ENCODE assay signal across 9 mouse cellular contexts in the genomic region with DNA sequence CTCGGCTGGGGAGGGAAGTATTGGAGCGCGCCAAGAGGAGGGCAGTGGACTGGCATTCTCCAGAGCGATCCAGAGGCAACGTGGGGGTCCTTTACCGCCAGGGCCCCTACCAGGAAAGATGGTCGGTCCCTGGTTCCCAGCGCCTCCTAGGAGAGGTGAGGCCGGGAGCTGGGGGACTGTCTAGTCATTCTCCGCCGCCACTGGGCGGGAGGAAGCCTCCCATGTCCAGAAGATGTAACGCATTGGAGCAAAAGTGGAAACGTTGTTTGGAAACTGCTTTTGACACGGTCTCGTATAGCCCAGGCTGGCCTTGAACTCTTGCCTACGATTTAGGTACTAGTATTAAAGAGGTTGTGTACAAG. TPM values are rescaled to one million over a fixed set of nuclear protein-coding genes. Genes with fewer than 3 reads are reported as not detected.
DNase-seq lines count a peak whose midpoint lies in the region; ATAC-seq and TF ChIP-seq lines count a peak whose summit lies in the region.
"Had no signal": no experiment of that assay in that cellular context is flagged by ENCODE, and none has a peak within 500 bp of the region (broad histone marks: within the 10 kb centered on the region; RNA-seq: fewer than 3 reads in every experiment).

No protein-coding gene starts in this region.

- peak overlapping the region; percentile 84 for H3K27ac ChIP-seq in lung, embryonic 15.5 days
- peak overlapping the region; percentile 80 for H3K27ac ChIP-seq in embryonic facial prominence, embryonic 15.5 days (replicated peaks)
- peak overlapping the region; percentile 86 for H3K27ac ChIP-seq in limb, embryonic 15.5 days
- H3K27ac ChIP-seq in small intestine, adult 2 months (ENCODE audit: insufficient read depth, low read depth, low read length), result peak overlapping the region; percentile 19; the same call in 1 of the 2 replicates

- peak overlapping the region; percentile 66 for H3K9ac ChIP-seq in lung, embryonic 15.5 days
- peak overlapping the region; percentile 42 for H3K9ac ChIP-seq in embryonic facial prominence, embryonic 15.5 days
- H3K9ac ChIP-seq in limb, embryonic 15.5 days, result peak overlapping the region; percentile 76

- WGBS in lung, embryonic 15.5 days, result 2% methylated on average over 17 of the region's 17 CpGs
- WGBS in embryonic facial prominence, embryonic 15.5 days, result 2% methylated on average over 17 of the region's 17 CpGs
- 3% methylated on average over 17 of the region's 17 CpGs for WGBS in limb, embryonic 15.5 days
- 2% methylated on average over 17 of the region's 17 CpGs for WGBS in small intestine, adult 2 months

- no peaks in the 10 kb centered on the region for H3K9me3 ChIP-seq in lung, embryonic 15.5 days
- H3K9me3 ChIP-seq in embryonic facial prominence, embryonic 15.5 days (replicated peaks), result no peaks in the 10 kb centered on the region
- H3K9me3 ChIP-seq in limb, embryonic 15.5 days, result no peaks in the 10 kb centered on the region

- intact Hi-C loops in left cerebral cortex, postnatal 14 days (cut with DNase I), result no loop called here

- TF ChIP-seq CTCF in small intestine, adult 2 months (IDR thresholded peaks at IDR 0.05; ENCODE audit: extremely low read depth, insufficient read length, insufficient replicate concordance, low read depth, low read length), result no peak

- H3K36me3 ChIP-seq in lung, embryonic 15.5 days, result no peaks in the 10 kb centered on the region
- H3K36me3 ChIP-seq in embryonic facial prominence, embryonic 15.5 days, result no peaks in the 10 kb centered on the region
- H3K36me3 ChIP-seq in limb, embryonic 15.5 days, result no peaks in the 10 kb centered on the region
- peaks cover 4% of the 10 kb centered on the region; the same call in 1 of the 2 replicates for H3K36me3 ChIP-seq in small intestine, adult 2 months (ENCODE audit: control insufficient read depth, insufficient read depth, low read length)

- H3K4me2 ChIP-seq in lung, embryonic 15.5 days, result peak overlapping the region; percentile 76
- H3K4me2 ChIP-seq in embryonic facial prominence, embryonic 15.5 days (replicated peaks), result peak overlapping the region; percentile 82
- peak overlapping the region; percentile 85 for H3K4me2 ChIP-seq in limb, embryonic 15.5 days

- peak overlapping the region; percentile 67 for H3K4me3 ChIP-seq in lung, embryonic 15.5 days
- H3K4me3 ChIP-seq in embryonic facial prominence, embryonic 15.5 days (replicated peaks), result peak overlapping the region; percentile 60
- H3K4me3 ChIP-seq in limb, embryonic 15.5 days, result peak overlapping the region; percentile 73
- peak overlapping the region; percentile 97 for H3K4me3 ChIP-seq in small intestine, adult 2 months (ENCODE audit: low read depth, low read length)

- TF ChIP-seq POLR2A in small intestine, adult 2 months (IDR thresholded peaks at IDR 0.05; ENCODE audit: low read depth, low read length), result no peak

- H3K4me1 ChIP-seq in lung, embryonic 15.5 days, result peaks cover 26% of the 10 kb centered on the region
- H3K4me1 ChIP-seq in embryonic facial prominence, embryonic 15.5 days, result peaks cover 28% of the 10 kb centered on the region
- H3K4me1 ChIP-seq in limb, embryonic 15.5 days, result peaks cover 23% of the 10 kb centered on the region
- H3K4me1 ChIP-seq in small intestine, adult 2 months (ENCODE audit: control insufficient read depth, insufficient read depth, insufficient read length, low read length), result peaks cover 8% of the 10 kb centered on the region; the same call in 1 of the 2 replicates

- DNase-seq in lung, adult 18-20 months, result no peak
- DNase-seq in thymus, postnatal 4 days, result no peak
- DNase-seq in left cerebral cortex, postnatal 14 days (ENCODE audit: low spot score in 2 of 2), result no peak
- no peak for DNase-seq in gastrocnemius, adult 18-20 months (ENCODE audit: low spot score)

- no peaks in the 10 kb centered on the region for H3K27me3 ChIP-seq in lung, embryonic 15.5 days
- H3K27me3 ChIP-seq in embryonic facial prominence, embryonic 15.5 days, result no peaks in the 10 kb centered on the region
- no peaks in the 10 kb centered on the region for H3K27me3 ChIP-seq in limb, embryonic 15.5 days
- no peaks in the 10 kb centered on the region for H3K27me3 ChIP-seq in small intestine, adult 2 months (ENCODE audit: control insufficient read depth, insufficient read depth, low read length)

- no peak; the same call in 1 of the 2 replicates for ATAC-seq in lung, embryonic 15.5 days (ENCODE audit: borderline replicate concordance, extremely low read depth, low FRiP score, low TSS enrichment)
- ATAC-seq in embryonic facial prominence, embryonic 15.5 days (ENCODE audit: insufficient number of reproducible peaks, low FRiP score, low TSS enrichment, low read depth), result peak; percentile 5; the same call in 1 of the 2 replicates
- ATAC-seq in limb, embryonic 15.5 days (ENCODE audit: insufficient number of reproducible peaks, low FRiP score, low TSS enrichment, low read depth), result no peak; the same call in 1 of the 2 replicates

RNA-seq across cellular contexts. Expression of a gene that starts 0.5 kb away (rescaled TPM):
- polyA plus RNA-seq in lung, embryonic 15.5 days (2015; fragmentation: Nextera tagmentation; extraction: Ambion mirVana), result 39.3 and 41.2 TPM in 2 replicates
- polyA plus RNA-seq in embryonic facial prominence, embryonic 15.5 days (2015; fragmentation: Nextera tagmentation; extraction: Ambion mirVana), result 40.9 and 44.8 TPM in 2 replicates
- polyA plus RNA-seq in limb, embryonic 15.5 days (2015; fragmentation: Nextera tagmentation; extraction: Ambion mirVana), result 39.4 and 41.2 TPM in 2 replicates
- polyA plus RNA-seq in small intestine, adult 2 months (2012; rRNA removed), result 2.7 and 4.3 TPM in 2 replicates
- 1 to 10 TPM; 3.9 to 4.5 TPM for total RNA-seq in left cerebral cortex, postnatal 14 days (2021)
- 10 to 100 TPM; 16.4 to 19.3 TPM for total RNA-seq in gastrocnemius, adult 18-20 months (2021)

RNA-seq across cellular contexts. Expression of a gene that starts 0.6 kb away (rescaled TPM):
- 59.6 and 61.2 TPM in 2 replicates for polyA plus RNA-seq in lung, embryonic 15.5 days (2015; fragmentation: Nextera tagmentation; extraction: Ambion mirVana)
- polyA plus RNA-seq in embryonic facial prominence, embryonic 15.5 days (2015; fragmentation: Nextera tagmentation; extraction: Ambion mirVana), result 49.8 and 52.4 TPM in 2 replicates
- polyA plus RNA-seq in limb, embryonic 15.5 days (2015; fragmentation: Nextera tagmentation; extraction: Ambion mirVana), result 46.0 and 46.3 TPM in 2 replicates
- 24.8 and 37.7 TPM in 2 replicates for polyA plus RNA-seq in small intestine, adult 2 months (2012; rRNA removed)
- total RNA-seq in left cerebral cortex, postnatal 14 days (2021), result 10 to 100 TPM; 14.1 to 16.8 TPM
- 1 to 10 TPM; 6.0 to 8.2 TPM for total RNA-seq in gastrocnemius, adult 18-20 months (2021)

RNA-seq across cellular contexts. Expression of a gene that starts 19.7 kb away (rescaled TPM):
- polyA plus RNA-seq in lung, embryonic 15.5 days (2015; fragmentation: Nextera tagmentation; extraction: Ambion mirVana), result 2.1 and 2.5 TPM in 2 replicates
- 7.4 and 14.7 TPM in 2 replicates for polyA plus RNA-seq in embryonic facial prominence, embryonic 15.5 days (2015; fragmentation: Nextera tagmentation; extraction: Ambion mirVana)
- polyA plus RNA-seq in limb, embryonic 15.5 days (2015; fragmentation: Nextera tagmentation; extraction: Ambion mirVana), result not detected in 2 replicates
- polyA plus RNA-seq in small intestine, adult 2 months (2012; rRNA removed), result not detected in 2 replicates
- not detected for total RNA-seq in left cerebral cortex, postnatal 14 days (2021)
- not detected for total RNA-seq in gastrocnemius, adult 18-20 months (2021)
- total RNA-seq: common myeloid progenitor, adult 5-6 weeks had no signal

RNA-seq across cellular contexts. Expression of a gene that starts 27.5 kb away (rescaled TPM):
- polyA plus RNA-seq in lung, embryonic 15.5 days (2015; fragmentation: Nextera tagmentation; extraction: Ambion mirVana), result 0.30 TPM in 1 of 2 replicates, not detected in the other
- polyA plus RNA-seq in embryonic facial prominence, embryonic 15.5 days (2015; fragmentation: Nextera tagmentation; extraction: Ambion mirVana), result 0.50 and 0.57 TPM in 2 replicates
- not detected in 2 replicates for polyA plus RNA-seq in limb, embryonic 15.5 days (2015; fragmentation: Nextera tagmentation; extraction: Ambion mirVana)
- 0.27 and 1.0 TPM in 2 replicates for polyA plus RNA-seq in small intestine, adult 2 months (2012; rRNA removed)
- not detected for total RNA-seq in left cerebral cortex, postnatal 14 days (2021)
- total RNA-seq in gastrocnemius, adult 18-20 months (2021), result not detected
- total RNA-seq: common myeloid progenitor, adult 5-6 weeks had no signal

RNA-seq across cellular contexts. Expression of a gene that starts 48.7 kb away (rescaled TPM):
- polyA plus RNA-seq in lung, embryonic 15.5 days (2015; fragmentation: Nextera tagmentation; extraction: Ambion mirVana), result 56.6 and 59.9 TPM in 2 replicates
- polyA plus RNA-seq in embryonic facial prominence, embryonic 15.5 days (2015; fragmentation: Nextera tagmentation; extraction: Ambion mirVana), result 67.6 and 68.1 TPM in 2 replicates
- 64.7 and 74.2 TPM in 2 replicates for polyA plus RNA-seq in limb, embryonic 15.5 days (2015; fragmentation: Nextera tagmentation; extraction: Ambion mirVana)
- 26.4 and 53.9 TPM in 2 replicates for polyA plus RNA-seq in small intestine, adult 2 months (2012; rRNA removed)
- 10 to 100 TPM; 81.0 to 81.5 TPM for total RNA-seq in left cerebral cortex, postnatal 14 days (2021)
- total RNA-seq in gastrocnemius, adult 18-20 months (2021), result 10 to 100 TPM; 28.8 to 29.0 TPM

Comparison
In these comparisons a context has a peak if more than half of its experiments do, and no peak if none do; other contexts are left out.
1. H3K27ac ChIP-seq: peak in every context shown above with its lines; median percentile 86 in limb, embryonic 15.5 days; 84 in lung, embryonic 15.5 days; 80 in embryonic facial prominence, embryonic 15.5 days; 19 in small intestine, adult 2 months.